Mouse (Mus musculus) embryonic facial prominence, embryonic 14.5 days (tissue): Measurements from ENCODE around the gene Anapc16. TPM values are rescaled to one million over a fixed set of nuclear protein-coding genes. Genes with fewer than 3 reads are reported as not detected.

Experiments
- ATAC-seq: fragments of 200-750 bp; cut with Nextera tagmentation; 2 replicates; pipeline ENCODE4 v1.8.0; 2017; ENCODE audit warnings: low read depth, moderate number of reproducible peaks, moderate TSS enrichment
- DNase-seq: peaks from one replicate; pipeline ENCODE4 v3.0.0-alpha.2; 2015; ENCODE audit warnings: low spot score
- H3K27ac ChIP-seq: fragments of 300-500 bp; sonication (generic); replicated peaks from 2 replicates; pipeline ENCODE4 v1.5.1; 2014; ENCODE audit warnings: low read depth, mild to moderate bottlenecking, low read length, moderate library complexity
- H3K27me3 ChIP-seq: fragments of 300-500 bp; sonication (generic); replicated peaks from 2 replicates; pipeline ENCODE4 v1.6.1; 2014; ENCODE audit warnings: low read length; ENCODE audit not compliant: control insufficient read depth, insufficient read depth
- H3K36me3 ChIP-seq: fragments of 300-500 bp; sonication (generic); 2 replicates; pipeline ENCODE4 v1.6.1; 2014; ENCODE audit warnings: low read length, mixed read lengths; ENCODE audit not compliant: control insufficient read depth, insufficient read depth
- H3K4me1 ChIP-seq: fragments of 300-500 bp; sonication (generic); 2 replicates; pipeline ENCODE4 v1.6.1; 2014; ENCODE audit warnings: antibody characterized with exemption, low read length; ENCODE audit not compliant: control insufficient read depth, insufficient read depth
- H3K4me2 ChIP-seq: fragments of 300-500 bp; sonication (generic); 2 replicates; pipeline ENCODE4 v1.6.1; 2014; ENCODE audit warnings: low read depth, mild to moderate bottlenecking, low read length, moderate library complexity, mixed read lengths
- H3K4me3 ChIP-seq: fragments of 300-500 bp; sonication (generic); 2 replicates; pipeline ENCODE4 v1.5.1; 2014; ENCODE audit warnings: low read depth, mild to moderate bottlenecking, low read length
- H3K9ac ChIP-seq: fragments of 300-500 bp; sonication (generic); 2 replicates; pipeline ENCODE4 v1.6.1; 2014; ENCODE audit warnings: low read depth, mild to moderate bottlenecking, low read length, moderate library complexity, mixed read lengths
- H3K9me3 ChIP-seq: fragments of 300-500 bp; sonication (generic); 2 replicates; pipeline ENCODE4 v1.6.1; 2016; ENCODE audit warnings: low read length; ENCODE audit not compliant: control insufficient read depth
- WGBS: fragments of 180-500 bp; shearing (Covaris S2); extraction: QIAGEN DNeasy Blood & Tissue Kit; methylation state at CpG from one replicate; pipeline ENCODE4 v1.1.7; 2014; 5-methylcytosine and 5-hydroxymethylcytosine counted together
- polyA plus RNA-seq: library from polyadenylated mRNA; unstranded; fragments of >200 nt; fragmentation: Nextera tagmentation; extraction: Ambion mirVana; gene quantifications from 2 replicates; pipeline ENCODE4 v1.2.1, GENCODE M21; 2014

The Anapc16 gene
- polyA plus RNA-seq, 1 experiment from 2014 or later = 96.2 TPM

DNA sequence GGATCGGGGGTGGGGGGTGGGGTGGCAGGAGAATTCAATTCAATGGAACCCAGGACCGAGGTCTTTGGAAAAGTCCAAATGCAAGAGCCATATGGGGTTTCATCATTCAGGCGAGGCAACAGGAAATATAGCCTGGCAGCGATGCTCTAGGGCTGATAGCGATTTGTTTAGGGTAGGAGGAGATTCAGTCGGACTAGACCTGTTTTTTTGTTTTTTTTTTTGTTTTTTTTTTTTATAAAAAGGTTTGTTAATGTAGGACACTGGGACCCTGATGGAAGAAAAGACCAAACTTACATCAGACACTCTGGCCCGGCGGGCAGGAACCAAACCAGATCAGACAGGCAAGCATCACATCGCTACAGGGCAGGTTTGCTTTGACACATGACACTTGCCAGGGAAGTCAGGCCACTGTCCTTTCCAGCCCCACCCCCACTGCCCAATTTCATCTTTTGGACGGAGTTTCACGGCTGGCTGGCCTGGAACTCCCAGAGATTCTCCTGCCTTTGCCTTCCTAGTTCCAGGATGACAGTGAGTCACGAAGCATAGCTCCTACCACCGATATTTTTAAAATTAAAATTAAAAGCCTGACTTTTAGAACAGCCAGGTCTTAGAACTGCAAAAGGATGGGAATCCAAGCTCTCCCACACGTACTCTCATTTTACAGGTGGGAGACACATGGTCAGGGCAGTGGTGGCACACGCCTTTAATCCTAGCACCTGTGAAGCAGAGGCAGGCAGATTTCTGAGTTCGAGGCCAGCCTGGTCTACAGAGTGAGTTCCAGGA is 50.0 kb downstream of the Anapc16 start:
- no peak for ATAC-seq
- WGBS = 18% methylated on average over 16 of the region's 16 CpGs

DNA sequence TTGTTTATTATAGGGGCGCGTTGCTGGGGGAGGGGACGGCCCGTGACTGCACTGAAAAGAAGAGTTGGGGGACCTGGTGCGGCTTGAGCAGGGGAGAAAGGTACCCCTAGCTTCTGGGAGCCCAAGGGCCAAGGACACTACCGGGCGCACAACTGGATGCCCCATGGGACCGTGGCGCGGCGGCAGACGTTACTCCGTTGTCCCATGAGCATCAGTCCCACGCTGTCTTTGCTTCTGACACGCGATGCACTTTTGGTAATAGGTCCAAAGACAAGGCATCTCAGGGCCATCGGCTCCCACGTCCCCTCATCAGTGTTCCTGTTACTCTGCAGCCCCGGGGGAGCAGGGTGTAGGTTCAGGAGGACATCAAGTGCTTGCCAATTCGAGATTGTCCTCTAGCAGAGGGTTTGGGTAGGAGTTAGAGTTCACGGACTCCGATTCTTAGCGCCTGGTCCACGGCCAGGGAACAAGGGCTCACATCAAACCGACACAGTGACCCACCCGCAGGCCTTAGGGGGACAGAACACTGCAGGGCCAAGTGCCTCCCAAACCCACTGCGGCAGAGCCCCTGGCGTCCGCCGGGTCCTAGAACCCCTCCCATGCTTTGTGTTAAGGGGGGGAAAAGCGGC is 50.7 kb downstream of the Anapc16 start:
- Histone ChIP-seq H3K36me3 (peaks cover 13% of the 10 kb centered on the region; the same call in 1 of the 2 replicates), H3K4me3 (peak overlapping the region; percentile 77), H3K27me3 (no peaks in the 10 kb centered on the region), H3K9me3 (no peaks in the 10 kb centered on the region), H3K27ac (peak overlapping the region; percentile 95), H3K9ac (peak overlapping the region; percentile 73), H3K4me2 (peak overlapping the region; percentile 87), H3K4me1 (peaks cover 23% of the 10 kb centered on the region)
- 1% methylated on average over 31 of the region's 31 CpGs for WGBS
- peak; percentile 20; the same call in 1 of the 2 replicates for ATAC-seq
- DNase-seq = peak; percentile 87

More for the DNA sequence above, 50.0 kb downstream of the Anapc16 start:
- H3K27ac ChIP-seq = peak overlapping the region; percentile 95
- DNase-seq = no peak
- no peaks in the 10 kb centered on the region for H3K27me3 ChIP-seq
- H3K4me3 ChIP-seq = peak overlapping the region; percentile 77
- H3K9me3 ChIP-seq = no peaks in the 10 kb centered on the region
- H3K9ac ChIP-seq = peak overlapping the region; percentile 73
- peak overlapping the region; percentile 87 for H3K4me2 ChIP-seq
- peaks cover 13% of the 10 kb centered on the region; the same call in 1 of the 2 replicates for H3K36me3 ChIP-seq
- H3K4me1 ChIP-seq = peaks cover 30% of the 10 kb centered on the region

DNA sequence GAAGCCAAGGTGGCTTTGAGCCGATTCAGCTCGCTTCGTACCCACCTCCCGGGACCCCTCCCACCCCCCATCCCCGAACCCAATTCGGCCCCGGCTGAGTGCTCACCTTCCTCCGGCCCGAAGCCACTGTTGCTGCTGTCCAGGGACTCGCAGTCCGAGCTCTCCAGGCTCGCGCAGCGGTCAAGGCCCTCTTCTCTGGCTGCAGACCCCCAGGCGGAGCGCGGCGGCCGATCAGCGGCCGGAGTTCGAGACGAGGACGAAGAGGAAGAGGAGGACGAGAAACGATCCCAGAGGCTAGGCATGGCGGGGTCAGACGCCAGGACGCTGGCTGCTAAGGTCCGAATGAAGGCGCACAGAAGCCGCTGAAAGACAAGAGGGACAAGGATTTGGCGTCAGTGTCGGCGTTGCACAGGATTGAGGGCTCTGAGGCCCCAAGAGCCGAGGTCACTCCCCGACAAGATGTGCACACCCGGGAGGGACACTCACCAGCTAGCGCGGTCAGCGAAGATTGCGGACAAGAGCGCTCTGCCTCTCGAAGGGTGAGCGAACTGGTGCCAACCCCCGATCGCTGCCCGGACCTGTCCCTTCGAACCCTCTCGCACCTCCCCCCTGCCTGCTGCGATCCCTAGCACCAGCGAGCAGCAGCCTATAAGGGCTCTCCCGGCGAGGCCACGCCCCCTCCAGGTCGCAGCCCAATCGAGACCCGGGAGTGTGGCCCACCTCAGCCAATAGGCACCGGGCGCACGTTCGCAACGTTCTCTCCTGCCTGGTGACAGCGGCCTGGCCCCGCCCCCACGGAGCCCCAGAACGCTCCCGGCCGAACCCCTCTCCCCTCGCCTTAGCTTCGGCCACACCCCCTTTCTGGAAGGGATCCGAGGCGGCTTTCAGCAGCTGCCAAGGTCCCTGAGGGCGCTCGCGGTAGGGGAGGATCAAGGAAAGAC is 51.5 kb downstream of the Anapc16 start, which contains the start of gene Ddit4:
Ddit4 (minus strand) TSS at position 624 of the 941 bp plus-strand sequence.
- H3K27ac ChIP-seq = peak within 1 kb of the TSS; percentile 95
- H3K4me2 ChIP-seq = peak within 1 kb of the TSS; percentile 87
- H3K9ac ChIP-seq = peak within 1 kb of the TSS; percentile 90
- peaks cover 13% of the 10 kb centered on the region; the same call in 1 of the 2 replicates for H3K36me3 ChIP-seq
- WGBS = 0% methylated on average over 63 of the region's 76 CpGs
- no peaks in the 10 kb centered on the region for H3K27me3 ChIP-seq
- DNase-seq (peak; percentile 99), ATAC-seq (peak; percentile 98)
- peaks cover 16% of the 10 kb centered on the region for H3K4me1 ChIP-seq
- H3K9me3 ChIP-seq = no peaks in the 10 kb centered on the region
- peak within 1 kb of the TSS; percentile 77 for H3K4me3 ChIP-seq

DNA sequence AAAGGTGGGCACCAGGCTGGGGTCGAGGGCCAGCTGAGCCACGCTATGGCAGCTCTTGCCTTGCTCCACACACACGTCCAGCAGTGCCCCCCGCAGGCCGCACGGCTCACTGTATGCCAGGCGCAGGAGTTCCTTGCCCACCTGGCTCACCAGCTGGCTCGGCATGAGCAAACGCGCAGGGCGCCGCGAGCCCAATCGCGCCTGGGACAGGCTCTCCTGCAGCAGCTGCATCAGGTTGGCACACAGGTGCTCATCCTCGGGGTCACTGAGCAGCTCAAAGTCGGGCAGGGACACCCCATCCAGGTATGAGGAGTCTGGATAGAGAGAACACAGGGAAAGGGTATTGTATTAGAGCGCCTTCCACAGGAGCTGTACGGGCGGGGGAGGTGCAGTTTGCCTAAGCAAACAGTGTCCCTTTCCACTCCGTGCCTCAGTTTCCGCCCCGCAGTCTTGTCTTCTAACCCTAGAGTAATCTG is 52.2 kb downstream of the Anapc16 start:
- peak; percentile 24 for ATAC-seq

DNA sequence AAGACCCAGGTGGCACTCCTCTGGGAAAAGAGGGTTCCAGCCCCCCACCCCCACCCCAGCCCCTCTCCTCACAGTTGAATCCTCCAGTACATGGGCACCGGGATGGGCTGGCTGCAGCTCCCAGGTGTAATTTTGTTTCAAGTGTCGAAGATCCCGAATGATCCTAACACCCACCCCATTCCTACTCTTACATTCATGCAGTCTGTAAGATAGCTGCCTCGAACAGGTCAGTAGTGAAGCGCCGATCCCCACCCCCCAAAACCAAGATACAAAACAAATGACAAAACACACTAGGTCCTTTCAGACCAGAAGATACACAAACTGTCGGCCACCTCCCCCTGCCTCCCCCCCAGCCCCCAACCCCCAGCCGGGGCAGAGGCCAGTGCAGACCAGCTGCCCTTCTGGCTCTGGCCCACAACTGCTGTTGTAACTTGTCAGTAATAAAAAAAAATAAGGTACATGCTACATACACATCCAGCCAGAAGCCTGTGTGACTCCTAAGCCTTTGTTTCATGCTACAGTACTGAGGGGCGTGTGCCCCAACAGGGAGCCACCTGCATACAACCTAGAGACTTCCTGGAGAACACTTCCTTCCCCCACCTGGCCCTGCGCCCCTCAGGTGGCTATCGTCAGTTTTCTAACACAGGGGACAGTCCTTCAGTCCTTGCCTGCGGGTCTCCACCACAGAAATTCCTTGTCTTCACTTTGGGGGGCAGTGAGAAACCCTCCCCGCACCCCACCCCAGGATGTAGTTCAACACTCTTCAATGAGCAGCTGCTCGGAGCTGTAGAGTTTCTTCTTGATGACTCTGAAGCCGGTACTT is 52.9 kb downstream of the Anapc16 start:
- peaks cover 13% of the 10 kb centered on the region; the same call in 1 of the 2 replicates for H3K4me1 ChIP-seq
- peak overlapping the region; percentile 92 for H3K27ac ChIP-seq
- H3K36me3 ChIP-seq = peaks cover 13% of the 10 kb centered on the region; the same call in 1 of the 2 replicates
- no peaks in the 10 kb centered on the region for H3K27me3 ChIP-seq
- peak overlapping the region; percentile 77 for H3K4me3 ChIP-seq
- ATAC-seq = no peak
- H3K4me2 ChIP-seq = peak overlapping the region; percentile 87
- peak overlapping the region; percentile 90 for H3K9ac ChIP-seq
- no peaks in the 10 kb centered on the region for H3K9me3 ChIP-seq
- DNase-seq = no peak
- WGBS = 27% methylated on average over 15 of the region's 15 CpGs

More for the DNA sequence above, 52.2 kb downstream of the Anapc16 start:
- peaks cover 13% of the 10 kb centered on the region; the same call in 1 of the 2 replicates for H3K4me1 ChIP-seq
- DNase-seq = peak; percentile 88
- H3K9me3 ChIP-seq = no peaks in the 10 kb centered on the region
- peak overlapping the region; percentile 90 for H3K9ac ChIP-seq
- under 1% methylated on average over 23 of the region's 23 CpGs for WGBS
- H3K4me2 ChIP-seq = peak overlapping the region; percentile 87
- peak overlapping the region; percentile 77 for H3K4me3 ChIP-seq
- H3K27me3 ChIP-seq = no peaks in the 10 kb centered on the region
- peak overlapping the region; percentile 92 for H3K27ac ChIP-seq
- H3K36me3 ChIP-seq = peaks cover 13% of the 10 kb centered on the region; the same call in 1 of the 2 replicates

DNA sequence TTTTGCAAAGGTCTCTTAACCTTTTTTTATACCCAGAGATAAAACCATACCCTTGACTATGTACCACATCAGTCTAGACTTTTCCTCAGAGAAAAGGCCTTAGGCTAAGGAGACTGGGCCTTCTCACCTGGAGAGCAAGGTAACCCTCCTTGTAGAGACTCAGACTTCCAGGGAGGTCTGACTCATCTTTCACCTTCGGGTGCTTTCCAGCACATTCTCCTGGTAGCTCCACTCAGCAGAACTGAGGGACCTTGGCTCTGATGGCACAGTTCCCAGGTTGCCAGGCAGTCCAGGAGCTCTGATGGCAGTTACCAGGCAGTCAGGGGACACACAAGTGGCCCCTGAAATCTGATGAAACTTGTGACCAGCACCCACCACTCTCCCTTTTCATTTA is 53.7 kb downstream of the Anapc16 start:
- H3K36me3 ChIP-seq = peaks cover 13% of the 10 kb centered on the region; the same call in 1 of the 2 replicates
- peak overlapping the region; percentile 77 for H3K4me3 ChIP-seq
- no peaks in the 10 kb centered on the region for H3K9me3 ChIP-seq
- WGBS = 77% methylated on average over 1 of the region's 1 CpGs
- H3K27ac ChIP-seq = peak overlapping the region; percentile 41
- no peak for ATAC-seq
- peak overlapping the region; percentile 90; the same call in 1 of the 2 replicates for H3K9ac ChIP-seq
- H3K27me3 ChIP-seq = no peaks in the 10 kb centered on the region
- peak overlapping the region; percentile 87 for H3K4me2 ChIP-seq
- H3K4me1 ChIP-seq = peaks cover 13% of the 10 kb centered on the region; the same call in 1 of the 2 replicates
- DNase-seq = no peak

DNA sequence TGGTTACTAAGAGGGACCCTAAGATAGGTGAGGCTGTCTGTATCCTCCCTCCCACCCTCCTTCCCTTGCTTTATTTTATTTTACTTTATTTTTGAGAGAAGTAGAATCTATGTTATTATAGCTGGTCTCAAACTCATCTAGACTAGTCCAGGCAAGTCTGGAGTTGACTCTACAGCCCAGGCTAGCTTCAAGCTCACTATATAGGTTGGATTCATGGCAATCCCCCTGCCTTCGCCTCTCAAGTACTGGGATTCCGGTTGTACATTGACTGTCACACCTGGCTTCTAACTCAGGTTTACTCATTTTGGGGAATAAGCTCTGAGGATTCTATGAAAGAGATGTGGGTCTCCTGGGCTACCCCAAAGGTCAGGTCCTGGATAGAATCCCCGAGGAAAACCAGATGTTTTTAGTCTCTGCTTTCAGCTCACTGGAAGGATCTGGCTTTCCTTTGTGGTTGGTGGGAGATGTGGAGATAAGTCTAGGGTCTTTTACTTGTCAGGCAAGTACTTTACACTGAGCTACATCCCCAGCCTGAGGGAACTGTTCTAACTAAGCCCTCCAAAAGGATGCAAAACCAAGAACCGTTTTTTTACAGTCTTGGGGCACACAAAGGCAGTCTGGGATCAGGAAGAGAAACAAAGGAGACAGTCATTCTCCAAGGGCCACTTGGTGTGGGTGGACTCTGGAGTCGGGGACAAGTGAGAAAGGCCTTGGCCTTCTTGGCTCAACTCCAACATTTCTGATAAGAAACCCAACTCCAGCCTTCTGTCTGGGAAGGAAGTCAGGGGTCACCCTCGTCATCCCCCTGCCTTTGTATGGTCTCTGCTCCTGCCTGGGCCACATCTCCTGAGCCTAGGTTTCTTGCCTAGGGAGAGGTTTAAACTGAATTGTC is 54.3 kb downstream of the Anapc16 start:
- WGBS = 25% methylated on average over 6 of the region's 6 CpGs
- Histone ChIP-seq H3K27ac (peak overlapping the region; percentile 41), H3K9ac (peak overlapping the region; percentile 90; the same call in 1 of the 2 replicates)

More for the DNA sequence above, 54.3 kb downstream of the Anapc16 start:
- H3K36me3 ChIP-seq = peaks cover 13% of the 10 kb centered on the region; the same call in 1 of the 2 replicates
- no peaks in the 10 kb centered on the region for H3K27me3 ChIP-seq
- peak overlapping the region; percentile 77; the same call in 1 of the 2 replicates for H3K4me3 ChIP-seq
- H3K9me3 ChIP-seq = no peaks in the 10 kb centered on the region
- ATAC-seq (no peak), DNase-seq (no peak)
- H3K4me2 ChIP-seq = peak overlapping the region; percentile 87
- peaks cover 16% of the 10 kb centered on the region; the same call in 1 of the 2 replicates for H3K4me1 ChIP-seq
